Mouse (Mus musculus) intestine, embryonic 14.5 days (tissue): ENCODE measurements at regions not wholly inside any gene's neighbourhood (a gene's known extent, or its start where the extent isn't known, plus 50 kb on each side); places are given as distances from the start of the nearest gene placed in this dataset.
A peak's percentile ranks its signal among the peaks of the same experiment; 100 is the strongest.

Experiments
- ATAC-seq: fragments of 200-750 bp; cut with Nextera tagmentation; replicated peaks from 2 replicates; pipeline ENCODE4 v1.8.0; 2017; ENCODE audit warnings: low read depth, moderate number of reproducible peaks, moderate TSS enrichment, moderate library complexity; ENCODE audit not compliant: low FRiP score, low TSS enrichment
- DNase-seq: peaks from one replicate; pipeline ENCODE4 v3.0.0-alpha.2; 2018; ENCODE audit warnings: low spot score
- H3K27ac ChIP-seq: fragments of 300-500 bp; sonication (generic); 2 replicates; pipeline ENCODE4 v1.5.1; 2014; ENCODE audit warnings: low read depth, mild to moderate bottlenecking, control low read depth
- H3K27me3 ChIP-seq: fragments of 300-500 bp; sonication (generic); replicated peaks from 2 replicates; pipeline ENCODE4 v1.6.1; 2014; ENCODE audit warnings: low read length, control low read depth; ENCODE audit not compliant: control insufficient read depth, insufficient read depth
- H3K36me3 ChIP-seq: fragments of 300-500 bp; sonication (generic); 2 replicates; pipeline ENCODE4 v1.6.1; 2014; ENCODE audit warnings: low read length, control low read depth; ENCODE audit not compliant: control insufficient read depth, insufficient read depth
- H3K4me1 ChIP-seq: fragments of 300-500 bp; sonication (generic); replicated peaks from 2 replicates; pipeline ENCODE4 v1.6.1; 2014; ENCODE audit warnings: low read length, control low read depth, mixed read lengths; ENCODE audit not compliant: control insufficient read depth, insufficient read depth
- H3K4me2 ChIP-seq: fragments of 300-500 bp; sonication (generic); 2 replicates; pipeline ENCODE4 v1.6.1; 2014; ENCODE audit warnings: low read length
- H3K4me3 ChIP-seq: fragments of 300-500 bp; sonication (generic); 2 replicates; pipeline ENCODE4 v1.5.1; 2014; ENCODE audit warnings: low read depth, low read length, control low read depth, mixed read lengths
- H3K9ac ChIP-seq: fragments of 300-500 bp; sonication (generic); 2 replicates; pipeline ENCODE4 v1.6.1; 2014; ENCODE audit warnings: mild to moderate bottlenecking, low read length
- H3K9me3 ChIP-seq: fragments of 300-500 bp; sonication (generic); 2 replicates; pipeline ENCODE4 v1.6.1; 2016; ENCODE audit warnings: low read length, control low read depth; ENCODE audit not compliant: control insufficient read depth
- WGBS: fragments of 180-500 bp; shearing (Covaris S2); extraction: QIAGEN DNeasy Blood & Tissue Kit; methylation state at CpG from one replicate; pipeline ENCODE4 v1.1.7; 2014; 5-methylcytosine and 5-hydroxymethylcytosine counted together

DNA sequence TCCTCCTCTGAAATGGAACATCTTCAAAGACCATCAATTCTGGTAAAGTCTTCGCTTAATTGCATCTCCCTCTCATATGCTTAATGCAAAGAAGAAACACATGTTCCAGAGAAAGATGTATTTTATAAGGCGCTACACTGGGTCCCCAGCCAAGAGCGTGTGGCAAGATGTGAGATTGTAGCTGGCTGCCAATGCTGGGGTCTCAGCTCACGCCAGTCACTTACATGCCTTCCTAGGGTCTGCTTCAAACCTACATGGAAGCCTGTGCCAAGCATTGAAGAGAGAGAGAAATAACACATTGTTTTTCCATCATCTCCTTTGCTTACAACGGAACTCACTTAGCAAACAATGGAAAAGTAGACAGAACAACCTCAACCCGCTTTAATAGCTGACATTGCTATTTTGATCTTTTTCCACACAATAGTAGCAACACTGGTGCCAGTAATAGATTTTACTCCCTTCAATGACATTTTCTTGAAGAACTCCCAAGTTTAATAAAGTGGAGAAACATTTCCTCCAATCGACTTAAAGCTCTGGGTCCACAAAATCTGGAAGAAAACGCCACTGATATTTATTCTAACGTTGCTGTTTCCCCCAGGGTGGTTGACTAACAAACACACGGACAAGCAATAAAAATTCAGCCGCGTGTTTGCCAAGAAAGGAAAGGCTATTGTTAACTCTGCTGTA lies 195.1 kb downstream of the Spata18 start:
- Histone ChIP-seq H3K4me3 (no peak overlapping the region), H3K9me3 (no peaks in the 10 kb centered on the region), H3K27me3 (no peaks in the 10 kb centered on the region), H3K9ac (no peak overlapping the region), H3K4me2 (no peak overlapping the region), H3K4me1 (no peaks in the 10 kb centered on the region), H3K27ac (no peak overlapping the region), H3K36me3 (no peaks in the 10 kb centered on the region)
- ATAC-seq (no peak), DNase-seq (no peak)
- 72% methylated on average over 12 of the region's 12 CpGs for WGBS

- H3K4me3 ChIP-seq, result no peak overlapping the region
- WGBS, result 61% methylated on average over 6 of the region's 6 CpGs
- H3K27ac ChIP-seq, result no peak overlapping the region
- ATAC-seq (no peak), DNase-seq (peak; percentile 49)
- no peak overlapping the region for H3K4me2 ChIP-seq
- H3K9ac ChIP-seq, result no peak overlapping the region
- H3K9me3 ChIP-seq, result no peaks in the 10 kb centered on the region
- no peaks in the 10 kb centered on the region for H3K36me3 ChIP-seq
- no peaks in the 10 kb centered on the region for H3K4me1 ChIP-seq
- no peaks in the 10 kb centered on the region for H3K27me3 ChIP-seq
These were observed 195.6 kb downstream of the Spata18 start for GRCm38 (mm10) chr5:73846783-73847151.

DNA sequence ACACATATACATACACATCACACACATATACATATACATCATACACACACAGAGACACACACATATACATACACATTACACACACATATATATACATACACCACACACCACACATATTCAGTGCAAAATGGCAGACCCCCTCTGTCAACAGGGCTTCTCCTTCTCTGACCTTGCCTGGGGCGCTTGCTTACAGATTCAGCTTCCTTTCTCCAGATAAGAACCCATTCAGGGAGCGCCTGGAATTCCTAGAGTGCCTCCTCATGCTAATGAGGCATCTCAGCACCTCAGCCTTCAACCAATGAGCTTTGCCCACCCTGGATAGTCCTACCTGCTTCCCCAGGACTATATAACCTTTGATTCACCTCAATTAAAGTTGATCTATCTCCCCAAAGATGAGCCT lies 200.3 kb downstream of the Spata18 start:
- no peak for ATAC-seq
- H3K36me3 ChIP-seq, result no peaks in the 10 kb centered on the region
- WGBS, result 51% methylated on average over 2 of the region's 2 CpGs

DNA sequence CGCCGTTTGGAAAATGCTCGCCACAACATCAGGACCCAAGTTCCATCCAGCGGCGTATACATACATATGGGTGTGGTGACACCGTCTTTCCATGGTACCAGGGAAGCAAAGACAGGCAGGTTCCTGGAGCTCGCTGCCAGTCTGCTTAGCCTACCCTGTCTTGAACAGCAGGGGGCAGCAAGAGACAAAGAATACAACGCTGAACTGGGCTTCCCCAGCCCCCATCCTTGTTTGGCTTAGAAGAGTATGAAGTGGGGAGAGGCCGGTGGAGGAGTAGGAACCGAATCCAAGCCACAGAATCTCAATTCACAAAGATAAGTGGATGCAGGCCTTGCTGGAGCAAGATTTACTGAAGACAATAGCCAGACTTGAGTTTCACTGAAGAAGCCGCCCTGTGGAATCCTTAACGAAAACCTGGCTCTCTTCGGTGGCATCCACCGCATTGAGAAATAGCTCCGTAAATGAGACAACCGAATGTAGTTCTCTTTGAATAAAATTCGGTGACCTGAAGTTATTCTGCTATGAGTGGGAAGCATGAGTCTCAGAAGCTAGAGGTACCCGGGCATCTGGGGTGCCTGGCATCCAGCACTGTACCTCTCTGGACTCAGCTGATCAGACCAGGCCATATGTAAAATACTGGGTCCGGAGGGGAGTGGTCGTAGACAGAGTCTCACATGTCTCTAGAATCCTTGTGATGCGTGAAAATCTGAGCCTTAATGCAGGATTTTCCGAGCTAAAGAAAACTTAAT lies 203.0 kb downstream of the Spata18 start:
- Histone ChIP-seq H3K36me3 (no peaks in the 10 kb centered on the region), H3K4me3 (no peak overlapping the region), H3K4me2 (0 out of 2 replicates have a peak overlapping the region, but pooled peaks have one; percentile 0), H3K9me3 (no peaks in the 10 kb centered on the region), H3K4me1 (peaks cover 6% of the 10 kb centered on the region), H3K27ac (peak overlapping the region; percentile 51; the same call in 1 of the 2 replicates), H3K9ac (no peak overlapping the region), H3K27me3 (no peaks in the 10 kb centered on the region)
- peak; percentile 89 for DNase-seq
- 36% methylated on average over 22 of the region's 22 CpGs for WGBS
- peak; percentile 77 for ATAC-seq

More for the DNA sequence above, 200.3 kb downstream of the Spata18 start:
- H3K4me3 ChIP-seq, result no peak overlapping the region
- no peak overlapping the region for H3K9ac ChIP-seq
- H3K27ac ChIP-seq, result no peak overlapping the region
- DNase-seq, result no peak
- H3K9me3 ChIP-seq, result no peaks in the 10 kb centered on the region
- peaks cover 6% of the 10 kb centered on the region for H3K4me1 ChIP-seq
- no peak overlapping the region for H3K4me2 ChIP-seq
- H3K27me3 ChIP-seq, result no peaks in the 10 kb centered on the region

- no peak overlapping the region for H3K9ac ChIP-seq
- DNase-seq (peak; percentile 73), ATAC-seq (no peak)
- peaks cover 6% of the 10 kb centered on the region for H3K4me1 ChIP-seq
- no peak overlapping the region for H3K4me3 ChIP-seq
- 59% methylated on average over 18 of the region's 18 CpGs for WGBS
- 0 out of 2 replicates have a peak overlapping the region, but pooled peaks have one; percentile 51 for H3K27ac ChIP-seq
- H3K4me2 ChIP-seq, result no peak overlapping the region
- no peaks in the 10 kb centered on the region for H3K9me3 ChIP-seq
- no peaks in the 10 kb centered on the region for H3K27me3 ChIP-seq
- no peaks in the 10 kb centered on the region for H3K36me3 ChIP-seq
These were observed 203.7 kb downstream of the Spata18 start for GRCm38 (mm10) chr5:73854774-73855371.

- no peaks in the 10 kb centered on the region for H3K36me3 ChIP-seq
- H3K4me1 ChIP-seq, result peaks cover 6% of the 10 kb centered on the region
- no peaks in the 10 kb centered on the region for H3K9me3 ChIP-seq
- H3K27me3 ChIP-seq, result no peaks in the 10 kb centered on the region
- no peak overlapping the region for H3K4me2 ChIP-seq
- ATAC-seq, result 0 out of 2 replicates have a peak, but pooled peaks have one; percentile 40
- H3K4me3 ChIP-seq, result no peak overlapping the region
- WGBS, result 87% methylated on average over 1 of the region's 1 CpGs
- no peak overlapping the region for H3K9ac ChIP-seq
- no peak overlapping the region for H3K27ac ChIP-seq
- DNase-seq, result no peak
These were observed 208.1 kb downstream of the Spata18 start for GRCm38 (mm10) chr5:73859320-73859719.

DNA sequence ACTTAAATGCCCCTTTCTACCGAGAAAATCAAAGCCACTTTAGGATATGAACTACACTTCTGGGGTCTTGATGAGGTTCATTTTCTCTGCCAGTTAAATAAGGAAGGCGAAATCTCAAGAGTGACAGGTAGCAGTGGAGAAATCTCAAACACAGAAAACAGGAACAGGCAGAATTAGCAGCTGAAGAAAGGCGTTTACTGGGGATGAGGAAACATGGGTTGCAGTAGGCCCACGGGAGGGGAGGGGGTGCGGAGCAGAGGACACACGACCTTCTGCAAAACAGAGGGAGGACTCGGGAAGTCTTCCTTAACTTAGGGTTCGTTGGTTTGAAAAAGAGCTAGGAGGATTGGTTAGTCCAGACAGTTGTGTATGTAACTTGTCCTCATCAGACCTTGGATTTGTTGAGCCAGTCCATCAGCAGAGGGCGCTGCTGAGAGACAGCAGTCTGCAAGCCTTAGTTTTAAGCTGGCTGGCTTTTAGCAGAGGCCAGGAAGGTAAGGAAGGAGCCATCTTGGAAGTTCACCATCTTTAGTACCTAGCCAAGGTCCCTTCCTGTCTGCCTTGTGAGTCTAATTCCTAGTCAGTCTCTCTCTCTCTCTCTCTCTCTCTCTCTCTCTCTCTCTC lies 204.0 kb downstream of the Usp46 start:
- no peak overlapping the region for H3K9ac ChIP-seq
- H3K9me3 ChIP-seq, result no peaks in the 10 kb centered on the region
- H3K4me1 ChIP-seq, result no peaks in the 10 kb centered on the region
- WGBS, result 79% methylated on average over 9 of the region's 9 CpGs
- H3K4me2 ChIP-seq, result no peak overlapping the region
- H3K36me3 ChIP-seq, result no peaks in the 10 kb centered on the region
- H3K27me3 ChIP-seq, result no peaks in the 10 kb centered on the region
- DNase-seq, result peak; percentile 77
- H3K27ac ChIP-seq, result no peak overlapping the region
- no peak for ATAC-seq
- no peak overlapping the region for H3K4me3 ChIP-seq

DNA sequence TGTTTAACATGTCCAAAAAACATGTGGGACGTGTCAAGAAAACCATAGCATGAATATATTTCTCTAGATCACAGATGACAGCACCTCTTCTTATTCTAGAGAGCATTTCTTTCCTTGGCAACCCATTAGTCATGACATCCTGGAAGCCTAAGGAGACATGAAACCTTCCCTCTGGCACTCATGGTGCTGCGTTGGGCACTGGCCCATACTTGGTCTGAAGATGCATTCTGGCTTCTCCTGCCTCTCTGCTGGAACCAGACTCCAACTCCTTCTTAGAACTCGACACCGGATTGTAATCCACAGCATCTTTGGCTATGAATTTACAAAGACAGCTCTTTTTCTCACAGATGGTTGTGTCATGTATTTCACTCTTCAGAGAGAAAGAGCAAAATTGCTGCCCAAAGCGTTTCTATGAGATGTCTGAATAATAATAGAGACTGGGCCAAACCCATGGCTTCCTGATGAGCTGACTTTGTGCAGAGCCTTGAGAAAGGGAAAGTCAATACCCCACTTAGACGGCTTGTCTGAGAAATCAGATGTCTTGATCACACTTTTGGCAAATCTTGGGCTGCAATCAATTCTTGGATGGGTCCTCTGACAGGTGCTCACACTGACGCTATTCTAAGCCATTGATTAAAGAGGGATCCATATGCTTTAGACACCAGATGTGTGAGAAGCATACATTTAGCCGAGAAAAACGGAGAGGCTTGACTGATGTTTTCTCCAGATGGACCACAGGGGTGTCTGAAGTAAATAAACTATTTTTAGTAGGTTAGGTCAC lies 195.4 kb downstream of the Usp46 start:
- Histone ChIP-seq H3K9me3 (no peaks in the 10 kb centered on the region), H3K4me1 (0 out of 2 replicates have a peak, but pooled peaks cover 7% of the 10 kb centered on the region), H3K4me3 (no peak overlapping the region), H3K27ac (no peak overlapping the region), H3K27me3 (no peaks in the 10 kb centered on the region), H3K4me2 (no peak overlapping the region), H3K36me3 (no peaks in the 10 kb centered on the region), H3K9ac (no peak overlapping the region)
- DNase-seq (no peak), ATAC-seq (no peak)
- 69% methylated on average over 9 of the region's 9 CpGs for WGBS
